Mouse (Mus musculus) stomach, postnatal 0 days (tissue): ENCODE measurements at regions not wholly inside any gene's neighbourhood (a gene's known extent, or its start where the extent isn't known, plus 50 kb on each side); places are given as distances from the start of the nearest gene placed in this dataset.

Experiments
- ATAC-seq: fragments of 200-750 bp; cut with Nextera tagmentation; 2 replicates; pipeline ENCODE4 v1.8.0; 2017; ENCODE audit not compliant: low FRiP score, low TSS enrichment
- DNase-seq: peaks from one replicate; pipeline ENCODE4 v3.0.0-alpha.2; 2016; ENCODE audit warnings: low spot score
- H3K27ac ChIP-seq: fragments of 300-500 bp; sonication (generic); replicated peaks from 2 replicates; pipeline ENCODE4 v1.5.1; 2014; ENCODE audit warnings: mild to moderate bottlenecking, control low read depth
- H3K27me3 ChIP-seq: fragments of 300-500 bp; sonication (generic); 2 replicates; pipeline ENCODE4 v1.6.1; 2014; ENCODE audit warnings: low read length; ENCODE audit not compliant: control insufficient read depth, insufficient read depth
- H3K36me3 ChIP-seq: fragments of 300-500 bp; sonication (generic); 2 replicates; pipeline ENCODE4 v1.6.1; 2014; ENCODE audit warnings: low read length, mixed read lengths; ENCODE audit not compliant: control insufficient read depth, insufficient read depth
- H3K4me1 ChIP-seq: fragments of 300-500 bp; sonication (generic); replicated peaks from 2 replicates; pipeline ENCODE4 v1.6.1; 2014; ENCODE audit warnings: antibody characterized with exemption; ENCODE audit not compliant: control insufficient read depth, insufficient read depth
- H3K4me2 ChIP-seq: fragments of 300-500 bp; sonication (generic); replicated peaks from 2 replicates; pipeline ENCODE4 v1.6.1; 2014; ENCODE audit warnings: low read depth, mild to moderate bottlenecking, control low read depth, moderate library complexity
- H3K4me3 ChIP-seq: fragments of 300-500 bp; sonication (generic); 2 replicates; pipeline ENCODE4 v1.5.1; 2014; ENCODE audit warnings: low read depth, low read length, control low read depth
- H3K9ac ChIP-seq: fragments of 300-500 bp; sonication (generic); 2 replicates; pipeline ENCODE4 v1.6.1; 2014; ENCODE audit warnings: mild to moderate bottlenecking, low read length, control low read depth, mixed read lengths
- H3K9me3 ChIP-seq: fragments of 300-500 bp; sonication (generic); 2 replicates; pipeline ENCODE4 v1.6.1; 2016; ENCODE audit warnings: low read length; ENCODE audit not compliant: control insufficient read depth
- CTCF ChIP-seq: IDR thresholded peaks from 2 replicates; pipeline ENCODE4 v1.5.1; 2016; ENCODE audit warnings: antibody characterized with exemption, low read depth, mild to moderate bottlenecking, moderate library complexity
- EP300 ChIP-seq: optimal IDR thresholded peaks from 2 replicates; pipeline ENCODE3; 2016; ENCODE audit warnings: antibody characterized with exemption
- WGBS: fragments of 180-500 bp; shearing (Covaris S2); extraction: QIAGEN DNeasy Blood & Tissue Kit; methylation state at CpG from one replicate; pipeline ENCODE4 v1.1.7; 2014; 5-methylcytosine and 5-hydroxymethylcytosine counted together

- no peak overlapping the region for H3K4me3 ChIP-seq
- H3K36me3 ChIP-seq = no peaks in the 10 kb centered on the region
- no peak for ATAC-seq
- H3K4me2 ChIP-seq = no peak overlapping the region
- no peak for DNase-seq
- no peak overlapping the region for H3K9ac ChIP-seq
- TF ChIP-seq EP300 = no peak
- TF ChIP-seq CTCF = no peak
- no peaks in the 10 kb centered on the region for H3K4me1 ChIP-seq
- H3K27me3 ChIP-seq = no peaks in the 10 kb centered on the region
- no peaks in the 10 kb centered on the region for H3K9me3 ChIP-seq
- WGBS = 43% methylated on average over 13 of the region's 13 CpGs
- H3K27ac ChIP-seq = no peak overlapping the region
These were observed 142.0 kb upstream of the Rad23b start for GRCm38 (mm10) chr4:55207749-55208385.

- Histone ChIP-seq H3K4me1 (no peaks in the 10 kb centered on the region), H3K27ac (no peak overlapping the region), H3K4me2 (no peak overlapping the region), H3K4me3 (no peak overlapping the region), H3K9me3 (no peaks in the 10 kb centered on the region), H3K9ac (no peak overlapping the region), H3K36me3 (no peaks in the 10 kb centered on the region), H3K27me3 (no peaks in the 10 kb centered on the region)
- no peak for DNase-seq
- ATAC-seq = no peak
- WGBS = 27% methylated on average over 21 of the region's 21 CpGs
- TF ChIP-seq EP300 (no peak), CTCF (no peak)
These were observed 141.2 kb upstream of the Rad23b start for GRCm38 (mm10) chr4:55208386-55209345.

GRCm38 (mm10) chr4:55215425-55216174, 134.2 kb upstream of the Rad23b start:
- Histone ChIP-seq H3K9ac (no peak overlapping the region), H3K27ac (no peak overlapping the region), H3K27me3 (no peaks in the 10 kb centered on the region), H3K4me1 (no peaks in the 10 kb centered on the region), H3K4me2 (no peak overlapping the region), H3K4me3 (no peak overlapping the region), H3K36me3 (no peaks in the 10 kb centered on the region), H3K9me3 (no peaks in the 10 kb centered on the region)
- no peak for DNase-seq
- no peak for ATAC-seq
- no peak for TF ChIP-seq CTCF
- TF ChIP-seq EP300 = no peak
- 44% methylated on average over 9 of the region's 9 CpGs for WGBS

- H3K4me2 ChIP-seq = no peak overlapping the region
- H3K9me3 ChIP-seq = no peaks in the 10 kb centered on the region
- no peaks in the 10 kb centered on the region for H3K4me1 ChIP-seq
- no peak overlapping the region for H3K27ac ChIP-seq
- ATAC-seq (no peak), DNase-seq (no peak)
- no peaks in the 10 kb centered on the region for H3K36me3 ChIP-seq
- no peak for TF ChIP-seq EP300
- TF ChIP-seq CTCF = no peak
- no peaks in the 10 kb centered on the region for H3K27me3 ChIP-seq
- WGBS = 42% methylated on average over 6 of the region's 6 CpGs
- no peak overlapping the region for H3K4me3 ChIP-seq
- H3K9ac ChIP-seq = no peak overlapping the region
These were observed 133.7 kb upstream of the Rad23b start for GRCm38 (mm10) chr4:55216175-55216545.

- no peak for DNase-seq
These were observed 124.1 kb upstream of the Rad23b start for GRCm38 (mm10) chr4:55225766-55226165.

More at GRCm38 (mm10) chr4:55225766-55226165, 124.1 kb upstream of the Rad23b start:
- 79% methylated on average over 5 of the region's 5 CpGs for WGBS
- Histone ChIP-seq H3K4me2 (no peak overlapping the region), H3K9ac (no peak overlapping the region), H3K4me3 (no peak overlapping the region), H3K27ac (no peak overlapping the region), H3K27me3 (no peaks in the 10 kb centered on the region), H3K36me3 (no peaks in the 10 kb centered on the region), H3K4me1 (no peaks in the 10 kb centered on the region), H3K9me3 (no peaks in the 10 kb centered on the region)
- TF ChIP-seq EP300 (no peak), CTCF (no peak)
- no peak for ATAC-seq
